Mouse (Mus musculus): ENCODE results near the gene Agtpbp1.
A peak's percentile ranks its signal among the peaks of the same experiment; 100 is the strongest.

The Agtpbp1 gene

GRCm38 (mm10) chr13:59572549-59572948 lies 12.5 kb downstream of the Agtpbp1 start:
- DNase-seq (ENCODE audit: low spot score) = no peak

DNA sequence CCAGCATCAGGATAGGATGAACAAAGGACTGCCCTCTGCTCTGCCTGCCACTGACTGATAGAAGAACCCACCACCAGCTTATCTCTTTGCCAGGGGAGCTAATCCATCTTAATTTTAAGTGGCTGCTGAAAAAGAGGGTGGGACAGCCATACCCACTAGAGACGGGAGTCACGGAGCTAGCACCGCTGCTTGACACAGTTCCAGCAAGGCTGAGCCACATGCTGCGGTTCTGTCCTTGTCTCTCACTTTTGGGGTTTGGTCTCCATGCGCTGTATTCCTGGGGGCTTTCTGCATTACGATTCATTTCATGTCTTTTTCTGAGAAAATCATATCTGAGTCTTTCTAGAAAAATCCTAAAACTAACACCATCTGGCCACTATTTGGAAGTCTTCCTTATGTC lies 13.9 kb downstream of the Agtpbp1 start:
- DNase-seq (ENCODE audit: low spot score) = no peak

DNA sequence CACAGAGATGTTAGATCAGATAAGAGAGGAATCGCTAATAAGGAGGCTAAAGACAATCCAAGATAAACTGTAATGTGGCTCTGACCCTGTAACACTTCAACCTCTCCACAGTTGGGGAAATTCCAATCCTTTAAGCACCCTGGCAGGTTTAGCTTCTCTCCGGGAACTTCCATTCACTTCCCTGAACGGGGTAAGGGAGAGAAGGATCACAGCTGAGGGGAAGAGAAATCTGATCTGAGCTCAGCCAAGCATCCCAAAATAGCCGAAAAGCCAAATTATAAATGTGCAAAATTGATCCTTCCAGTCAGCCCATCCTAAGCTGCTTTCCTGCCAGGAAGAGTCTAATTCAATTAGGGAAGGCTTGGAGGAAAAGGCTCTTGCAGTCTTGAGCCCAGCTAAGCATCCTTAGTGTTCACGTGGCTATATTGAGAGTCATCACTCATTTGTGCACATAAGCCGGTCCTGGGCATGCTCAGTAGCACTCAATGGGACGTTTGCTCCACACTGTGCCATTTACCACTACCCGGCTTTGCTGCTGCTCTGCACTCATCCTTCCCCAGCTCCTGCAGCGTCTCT lies 19.0 kb downstream of the Agtpbp1 start:
- DNase-seq (ENCODE audit: low spot score) = no peak

- DNase-seq (ENCODE audit: low spot score) = no peak
These were observed 20.1 kb downstream of the Agtpbp1 start for GRCm38 (mm10) chr13:59564923-59565322.

DNA sequence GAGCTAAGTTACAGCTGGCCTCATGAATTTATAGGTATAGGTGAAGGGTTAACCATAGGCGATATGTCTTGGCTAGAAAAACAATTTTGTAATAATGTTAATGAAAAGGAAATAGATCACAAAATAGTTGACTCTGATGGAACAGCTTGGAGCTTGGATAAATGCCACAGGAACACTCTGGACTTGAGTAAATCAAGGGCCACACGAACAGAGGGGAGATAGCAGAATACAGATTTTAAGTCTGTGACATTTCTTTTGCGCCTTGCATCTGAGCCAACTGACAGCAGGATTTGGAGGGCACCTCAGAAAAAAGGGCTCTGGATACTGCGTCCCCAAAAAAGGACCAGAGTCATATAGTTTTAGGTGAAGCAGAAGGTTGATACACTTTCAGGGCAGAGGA lies 20.5 kb downstream of the Agtpbp1 start:
- no peak for DNase-seq (ENCODE audit: low spot score)

GRCm38 (mm10) chr13:59562471-59562870 lies 22.6 kb downstream of the Agtpbp1 start:
- DNase-seq (ENCODE audit: low spot score) = no peak

DNA sequence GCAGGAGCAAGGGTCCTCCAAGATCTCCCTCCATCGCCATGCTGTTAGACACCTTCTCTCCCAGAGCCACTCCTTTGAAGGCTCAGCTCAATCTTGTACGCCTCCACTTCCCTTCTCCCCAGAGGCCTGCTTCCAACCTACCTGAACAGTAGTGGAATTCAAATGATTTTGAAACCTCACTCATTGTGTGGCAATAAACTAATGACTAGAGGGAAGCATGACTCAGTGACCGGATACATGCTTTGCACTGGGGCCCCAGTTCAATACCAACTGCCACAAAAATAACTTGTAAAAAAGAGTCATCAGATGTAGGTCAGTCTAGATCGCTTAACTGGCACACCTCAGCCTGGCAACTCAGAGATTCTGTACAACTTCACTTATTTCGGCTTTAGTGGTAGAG lies 26.3 kb downstream of the Agtpbp1 start:
- no peak for DNase-seq (ENCODE audit: low spot score)

DNA sequence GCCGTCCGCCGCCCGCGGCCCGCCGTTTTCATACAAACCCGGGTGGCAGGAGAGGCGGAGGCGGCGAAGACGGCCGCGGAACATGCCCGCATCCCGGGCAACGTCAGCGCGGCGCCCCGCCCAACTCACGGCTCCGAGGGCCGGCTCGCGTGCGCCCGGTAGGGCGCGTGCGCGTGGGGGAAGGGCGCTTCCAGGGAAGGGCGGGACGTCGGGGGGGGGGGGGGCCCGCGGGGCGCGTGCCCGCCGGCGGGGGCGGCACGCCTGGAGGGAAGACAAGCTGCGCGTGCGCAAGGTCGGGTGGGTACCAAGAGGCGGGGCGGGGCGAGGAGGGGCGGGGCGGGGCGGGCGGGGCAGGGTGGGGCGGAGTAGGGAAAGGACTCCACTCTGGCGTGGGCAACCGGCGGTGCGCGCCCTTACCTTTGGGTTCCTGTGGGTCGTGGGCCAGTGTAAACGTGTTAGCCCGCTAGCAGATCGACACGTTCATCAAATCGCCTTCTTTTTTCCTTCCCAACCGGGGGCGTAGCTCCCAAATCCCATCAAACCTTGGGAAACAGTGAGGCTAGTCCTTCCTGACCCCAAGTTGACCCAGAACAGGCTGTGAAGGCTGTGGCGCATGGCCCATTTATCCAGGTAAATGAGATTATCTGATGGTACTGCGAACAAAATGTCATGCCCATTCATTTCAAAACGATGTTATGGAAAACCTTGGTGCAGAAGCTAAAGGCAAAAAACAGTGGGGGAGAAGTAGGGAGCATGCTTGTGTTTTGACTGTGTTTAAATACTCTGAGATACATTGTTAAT lies 27.6 kb downstream of the Agtpbp1 start:
- DNase-seq (ENCODE audit: low spot score) = peak; percentile 55

GRCm38 (mm10) chr13:59556670-59557069 lies 28.4 kb downstream of the Agtpbp1 start:
- no peak for DNase-seq (ENCODE audit: low spot score)

DNA sequence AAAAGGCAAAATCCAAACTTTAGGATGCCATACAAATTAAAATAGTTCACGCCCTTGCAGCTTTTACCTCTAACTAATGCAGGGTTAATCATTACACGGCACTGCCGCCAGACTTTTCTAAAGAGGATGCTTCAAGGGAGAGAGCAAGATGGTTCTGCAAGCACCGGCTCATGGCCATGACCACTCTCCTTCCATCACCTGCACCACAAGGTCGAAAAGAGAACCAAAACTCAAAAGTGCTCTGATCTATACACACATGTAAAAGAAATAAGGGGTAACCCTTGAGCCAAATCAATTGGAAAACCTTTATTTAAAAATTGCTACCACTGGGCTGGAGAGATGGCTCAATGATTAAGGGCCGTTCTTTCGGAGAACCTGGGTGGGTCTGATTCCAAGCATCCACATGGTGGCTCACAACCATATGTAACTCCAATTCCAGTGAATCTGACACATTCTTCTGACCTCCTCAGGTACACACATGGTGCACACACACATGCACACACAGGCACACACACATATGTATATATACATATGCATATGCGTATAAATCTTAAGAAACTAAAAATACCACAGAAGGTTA lies 29.3 kb downstream of the Agtpbp1 start:
- no peak for DNase-seq (ENCODE audit: low spot score)

GRCm38 (mm10) chr13:59554772-59555505 lies 30.1 kb downstream of the Agtpbp1 start:
- DNase-seq (ENCODE audit: low spot score) = no peak

GRCm38 (mm10) chr13:59552751-59553150 lies 32.3 kb downstream of the Agtpbp1 start:
- DNase-seq (ENCODE audit: low spot score) = no peak

DNA sequence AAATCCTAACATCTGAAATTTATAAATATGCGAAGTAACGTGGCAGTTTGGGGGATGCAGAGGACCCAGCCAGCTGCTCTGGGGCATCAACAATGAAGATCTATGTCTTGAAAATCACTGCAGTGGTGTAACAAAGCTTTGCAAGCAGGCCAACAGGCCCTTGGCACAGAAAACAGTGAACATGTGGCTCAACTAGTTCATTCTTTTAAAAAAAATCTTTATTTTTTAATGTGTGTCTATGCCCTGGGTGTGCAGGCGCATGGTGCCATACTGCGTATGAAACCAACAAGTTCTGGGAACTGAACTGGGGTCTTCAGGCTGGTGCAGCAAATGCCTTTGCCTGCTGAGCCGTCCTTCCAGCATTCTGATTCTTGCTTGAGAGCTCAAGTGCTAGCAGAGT lies 32.7 kb downstream of the Agtpbp1 start:
- no peak for DNase-seq (ENCODE audit: low spot score)

DNA sequence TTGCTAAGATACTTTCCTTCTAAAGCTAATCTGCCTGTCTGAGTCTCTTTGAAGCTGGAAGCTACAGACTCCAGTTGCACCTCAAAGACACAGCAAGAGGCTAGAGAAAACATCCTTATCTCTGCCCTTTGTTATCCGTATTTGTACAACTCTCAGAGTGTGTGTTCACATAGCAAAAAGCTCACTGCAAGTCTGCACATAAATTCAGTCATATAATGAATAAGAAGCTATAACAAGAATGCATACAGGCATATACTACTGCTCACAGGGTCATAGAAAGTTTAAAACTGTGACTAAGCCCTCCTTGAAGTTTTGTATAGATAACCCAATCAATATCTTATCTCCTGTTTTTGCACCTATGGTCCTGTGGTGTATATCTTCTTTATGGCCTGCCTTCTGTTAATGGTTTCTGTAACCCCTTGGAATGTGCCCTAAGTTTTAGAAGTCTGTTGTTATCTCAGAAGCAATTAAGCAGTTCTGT lies 35.7 kb downstream of the Agtpbp1 start:
- DNase-seq (ENCODE audit: low spot score) = no peak

DNA sequence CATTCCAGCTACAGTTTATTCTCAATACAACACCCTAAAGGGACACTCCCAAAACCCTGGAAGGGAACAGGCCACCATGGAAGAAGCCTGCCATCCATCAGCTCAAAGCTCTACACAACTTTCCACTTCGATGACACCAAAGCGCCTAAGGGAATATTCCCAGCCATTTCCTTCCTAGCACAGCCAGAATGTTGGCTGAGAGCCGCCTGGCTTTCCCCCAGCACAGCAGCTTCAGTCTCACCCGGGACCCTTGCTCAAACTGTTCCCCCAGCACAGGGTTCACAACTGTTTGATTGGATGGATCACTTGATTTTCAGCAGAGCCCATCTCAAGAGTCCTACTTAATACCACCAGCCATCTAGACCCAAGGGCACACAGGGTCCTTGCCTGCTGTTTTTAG lies 37.3 kb downstream of the Agtpbp1 start:
- no peak for DNase-seq (ENCODE audit: low spot score)

DNA sequence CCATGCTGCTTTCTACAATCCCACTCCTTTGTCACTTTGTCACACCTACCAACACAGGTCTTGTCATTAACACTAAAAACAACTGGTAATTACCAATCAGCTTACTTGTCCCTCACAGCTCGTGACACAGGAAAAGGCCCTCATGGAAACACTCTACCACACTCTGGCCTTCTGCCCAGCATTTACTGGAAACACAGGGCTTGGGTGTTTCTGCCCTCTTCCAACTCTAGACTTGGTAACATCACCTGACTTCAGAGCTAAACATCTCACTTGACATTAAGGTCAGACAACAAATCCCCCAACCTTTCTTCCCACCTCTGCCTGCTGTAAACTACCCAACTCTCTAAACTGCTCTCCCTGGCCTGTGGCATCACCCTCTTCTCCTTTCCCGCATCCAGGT lies 37.9 kb downstream of the Agtpbp1 start:
- no peak for DNase-seq (ENCODE audit: low spot score)

GRCm38 (mm10) chr13:59542411-59542810 lies 42.6 kb downstream of the Agtpbp1 start:
- no peak for DNase-seq (ENCODE audit: low spot score)

GRCm38 (mm10) chr13:59540030-59540429 lies 45.0 kb downstream of the Agtpbp1 start:
- DNase-seq (ENCODE audit: low spot score) = no peak

GRCm38 (mm10) chr13:59538661-59539060 lies 46.4 kb downstream of the Agtpbp1 start:
- DNase-seq (ENCODE audit: low spot score) = no peak

- DNase-seq (ENCODE audit: low spot score) = no peak
These were observed 48.4 kb downstream of the Agtpbp1 start for GRCm38 (mm10) chr13:59536631-59537030.

DNA sequence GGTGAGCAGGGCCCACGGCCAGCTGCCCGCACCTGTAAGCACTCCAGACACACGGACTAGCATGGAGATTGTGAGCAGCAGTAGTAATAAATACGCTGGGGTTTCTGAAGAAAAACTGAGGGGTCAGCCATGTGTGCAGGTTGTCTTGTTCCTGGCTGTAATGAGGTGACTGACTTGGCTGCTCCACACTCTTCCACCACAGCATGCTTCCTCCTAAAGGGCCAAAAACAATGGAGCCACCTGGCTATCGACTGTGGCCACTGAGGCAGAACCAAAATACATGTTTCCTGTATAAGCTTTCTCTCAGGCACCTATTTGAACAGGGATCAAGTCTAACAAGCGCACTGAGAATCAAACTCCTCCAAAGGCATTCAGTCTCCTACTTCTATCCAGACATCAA lies 49.3 kb downstream of the Agtpbp1 start:
- no peak for DNase-seq (ENCODE audit: low spot score)

GRCm38 (mm10) chr13:59534301-59534700 lies 50.7 kb downstream of the Agtpbp1 start:
- no peak for DNase-seq (ENCODE audit: low spot score)

- no peak for DNase-seq (ENCODE audit: low spot score)
These were observed 51.7 kb downstream of the Agtpbp1 start for GRCm38 (mm10) chr13:59533331-59533730.

All from layer of hippocampus, adult 9-10 months (tissue).